Mouse (Mus musculus) right cerebral cortex, postnatal 14 days (tissue): ENCODE data around the gene Kcnmb4.

ENCODE experiments used
- DNase-seq: peaks from one replicate; pipeline ENCODE4 v3.0.0; 2022

The Kcnmb4 gene

DNA sequence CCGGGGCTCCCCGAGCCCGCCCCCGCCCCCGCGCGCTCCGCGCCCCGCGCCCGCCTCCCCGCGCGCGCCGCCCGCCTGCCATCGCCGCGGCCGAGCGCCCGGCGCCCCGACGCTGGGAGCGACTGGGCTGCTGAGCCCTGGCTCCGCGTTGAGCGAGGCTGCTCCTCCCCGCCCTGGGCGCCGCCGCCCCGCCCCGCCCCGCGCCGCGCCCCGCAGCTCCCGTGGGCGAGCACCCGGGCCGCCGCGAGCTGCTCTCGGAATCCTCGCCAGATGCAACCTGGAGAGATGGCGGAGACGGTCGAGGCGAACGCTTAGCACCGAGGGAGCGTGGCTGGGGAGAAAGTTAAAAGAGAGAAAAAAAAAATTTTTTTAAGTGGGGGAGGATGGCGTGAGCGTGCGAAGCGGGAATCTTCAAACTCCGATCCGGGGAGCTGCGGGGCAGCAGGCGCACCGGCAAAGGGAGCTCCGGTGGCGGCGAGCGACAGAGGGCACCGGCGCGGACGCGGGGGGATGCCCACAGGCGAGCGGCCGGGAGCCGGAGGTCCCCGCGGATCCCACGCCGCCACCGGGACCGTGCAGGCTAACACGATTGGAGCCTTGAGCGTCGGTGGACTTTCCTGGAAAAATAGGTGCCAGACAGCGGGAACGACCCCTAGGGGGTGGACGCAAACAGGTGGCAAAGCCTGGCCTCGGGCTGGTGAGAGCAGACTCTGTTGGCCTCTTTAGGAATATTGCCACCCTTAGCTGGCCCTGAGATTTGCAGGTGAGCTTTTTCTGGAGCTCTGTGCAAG lies at the start of gene Kcnmb4:
Gene Kcnmb4 (minus strand): TSS at position 120 of the 791 bp plus-strand sequence.
- DNase-seq: peak; percentile 60

GRCm38 (mm10) chr10:116519588-116519987 lies 45.9 kb upstream of the Kcnmb4 start:
- no peak for DNase-seq

- DNase-seq: no peak
Observed at GRCm38 (mm10) chr10:116515590-116515989, 41.9 kb upstream of the Kcnmb4 start.

DNA sequence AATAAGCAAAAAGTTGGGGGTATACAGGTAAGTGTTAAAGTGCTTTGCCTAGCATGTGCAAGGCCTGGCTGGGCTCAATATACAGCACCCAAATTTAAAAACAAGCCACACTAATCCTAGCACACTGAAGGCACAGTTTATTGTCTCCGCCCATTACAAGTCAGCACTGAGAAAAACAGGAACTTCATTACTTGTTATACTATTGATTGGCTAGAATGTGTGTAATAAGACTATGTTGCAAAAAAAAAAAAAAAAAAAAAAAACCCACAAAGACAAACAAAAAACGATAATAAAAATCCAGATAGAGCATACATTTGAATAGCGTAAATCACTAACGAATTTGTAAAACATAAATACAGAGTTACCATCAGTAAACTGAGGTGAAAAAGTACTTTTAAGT lies 41.5 kb upstream of the Kcnmb4 start:
- DNase-seq: no peak

DNA sequence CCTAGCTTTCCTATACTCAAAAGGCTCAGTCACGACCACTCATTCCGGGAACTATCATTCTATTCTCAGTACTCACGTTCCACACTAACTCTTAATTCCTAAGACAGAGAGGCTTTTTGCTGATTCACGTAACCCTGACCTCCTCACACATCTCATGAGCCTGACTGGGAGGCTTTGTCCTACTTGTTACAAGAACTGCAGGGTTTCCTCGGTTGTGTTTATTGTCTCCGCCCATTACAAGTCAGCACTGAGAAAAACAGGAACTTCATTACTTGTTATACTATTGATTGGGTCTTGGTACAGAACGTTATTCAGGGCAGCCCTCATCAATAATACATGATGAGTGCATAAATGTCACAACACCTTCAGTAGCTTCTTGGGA lies 39.6 kb upstream of the Kcnmb4 start:
- DNase-seq: no peak

DNA sequence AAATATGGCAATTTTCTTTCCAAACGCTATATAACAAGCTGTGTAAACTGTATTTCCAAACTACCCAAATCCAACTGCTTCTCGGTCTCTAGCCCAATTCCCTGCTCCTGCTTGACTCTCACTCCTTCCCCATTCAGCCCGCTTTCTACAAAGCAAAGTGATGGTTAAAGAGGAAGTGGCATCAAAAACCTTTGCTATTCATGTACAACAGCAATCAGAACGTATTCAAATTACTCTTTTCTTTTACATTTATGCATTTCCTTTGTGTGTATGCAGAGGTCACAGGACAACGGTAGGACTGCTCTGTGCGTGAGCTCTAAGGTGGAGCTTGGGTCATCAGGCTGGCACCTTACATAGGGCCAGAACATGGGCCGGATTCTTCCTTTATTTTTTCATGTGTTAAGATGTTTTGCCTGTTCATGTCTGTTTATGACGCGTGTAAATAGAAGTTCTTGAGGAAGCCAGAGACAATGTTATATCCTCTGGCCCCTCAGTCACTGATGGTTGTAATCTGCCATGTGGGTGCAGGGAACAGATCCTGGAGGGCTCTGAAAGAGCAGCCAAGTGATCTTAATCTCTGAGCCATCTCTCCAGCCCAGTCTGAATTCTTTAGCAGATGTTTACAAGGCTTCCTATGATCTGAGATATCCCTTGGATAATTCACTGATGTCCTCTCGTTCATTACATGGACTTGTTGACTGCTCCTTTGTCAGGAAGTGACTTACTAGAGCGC lies 39.0 kb upstream of the Kcnmb4 start:
- DNase-seq: no peak

GRCm38 (mm10) chr10:116505303-116506014 lies 31.8 kb upstream of the Kcnmb4 start:
- DNase-seq: no peak

DNA sequence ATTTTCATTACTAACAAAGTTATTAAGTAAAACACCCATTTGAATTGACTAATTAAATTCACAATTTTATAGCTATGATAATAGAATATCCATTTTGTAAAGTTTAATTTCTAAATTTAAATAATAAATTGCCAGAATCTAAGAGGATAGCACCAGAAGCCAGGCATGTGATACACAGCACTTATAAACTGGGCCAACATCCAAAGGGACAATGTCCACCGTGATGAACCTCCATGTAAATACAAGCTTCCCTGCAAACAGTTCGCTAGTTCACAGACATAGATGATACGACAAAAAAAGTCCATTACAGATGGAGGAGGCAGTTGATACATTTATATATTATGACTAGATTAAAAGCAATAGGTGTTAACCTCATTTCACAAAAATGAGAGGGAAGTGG lies 19.1 kb upstream of the Kcnmb4 start:
- DNase-seq: no peak

- DNase-seq: no peak
Observed at GRCm38 (mm10) chr10:116486895-116487747, 13.4 kb upstream of the Kcnmb4 start.

- DNase-seq: no peak
Observed at GRCm38 (mm10) chr10:116481917-116482316, 8.2 kb upstream of the Kcnmb4 start.

- DNase-seq: no peak
Observed at GRCm38 (mm10) chr10:116480988-116481387, 7.3 kb upstream of the Kcnmb4 start.

DNA sequence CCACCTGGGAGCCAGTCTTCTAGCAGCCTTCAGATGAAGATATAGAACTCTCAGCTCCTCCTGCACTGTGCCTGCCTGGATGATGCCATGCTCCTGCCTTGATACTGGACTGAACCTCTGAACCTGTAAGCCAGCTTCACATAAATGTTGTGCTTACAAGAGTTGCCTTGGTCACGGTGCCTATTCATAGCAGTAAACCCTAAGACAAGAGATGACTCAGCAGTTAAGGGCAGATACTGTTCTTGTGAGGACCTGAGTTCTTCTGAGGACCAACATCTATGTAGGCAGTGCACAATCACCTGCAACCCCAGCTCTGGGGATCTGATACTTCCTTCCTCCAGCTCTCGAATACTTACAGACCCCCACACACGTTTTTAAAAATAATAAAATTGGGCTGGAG lies 2.9 kb upstream of the Kcnmb4 start:
- no peak for DNase-seq

- DNase-seq: no peak
Observed at GRCm38 (mm10) chr10:116475725-116476124, 2.0 kb upstream of the Kcnmb4 start.

DNA sequence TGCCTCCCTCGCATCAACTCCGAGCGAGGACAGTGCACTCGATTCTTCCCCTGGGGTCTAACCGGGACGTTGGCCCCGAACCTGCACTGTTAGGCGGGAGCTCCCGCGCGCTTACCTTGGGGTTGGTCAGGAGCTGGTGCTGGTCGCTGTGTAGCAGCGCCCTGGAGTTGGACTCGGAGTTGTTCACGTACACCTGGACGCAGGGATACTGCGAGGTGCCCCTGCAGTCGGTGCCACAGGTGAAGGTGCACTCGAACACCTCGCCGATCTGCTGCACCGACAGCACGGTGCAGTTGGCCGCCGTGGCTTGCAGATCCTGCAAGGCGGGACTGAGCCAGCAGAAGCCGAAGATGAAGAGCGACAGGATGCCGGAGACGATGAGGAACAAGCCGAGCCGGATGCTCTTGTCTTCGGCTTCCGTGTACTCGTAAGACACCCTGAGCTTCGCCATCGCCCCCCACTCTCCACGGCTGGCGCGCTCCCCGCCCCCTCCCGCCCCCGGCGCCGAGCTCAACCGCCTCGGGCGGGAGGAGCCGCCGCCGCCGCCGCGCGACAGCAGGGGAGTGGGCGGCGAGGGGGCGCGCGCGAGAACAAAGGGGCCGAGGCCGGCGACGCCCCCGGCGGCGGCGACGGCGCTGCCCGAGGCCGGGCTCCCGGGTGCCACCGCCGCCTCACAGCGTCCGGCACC lies 463 bp downstream of the Kcnmb4 start:
- peak; percentile 50 for DNase-seq

GRCm38 (mm10) chr10:116472579-116472978 lies 1.1 kb downstream of the Kcnmb4 start:
- DNase-seq: no peak

DNA sequence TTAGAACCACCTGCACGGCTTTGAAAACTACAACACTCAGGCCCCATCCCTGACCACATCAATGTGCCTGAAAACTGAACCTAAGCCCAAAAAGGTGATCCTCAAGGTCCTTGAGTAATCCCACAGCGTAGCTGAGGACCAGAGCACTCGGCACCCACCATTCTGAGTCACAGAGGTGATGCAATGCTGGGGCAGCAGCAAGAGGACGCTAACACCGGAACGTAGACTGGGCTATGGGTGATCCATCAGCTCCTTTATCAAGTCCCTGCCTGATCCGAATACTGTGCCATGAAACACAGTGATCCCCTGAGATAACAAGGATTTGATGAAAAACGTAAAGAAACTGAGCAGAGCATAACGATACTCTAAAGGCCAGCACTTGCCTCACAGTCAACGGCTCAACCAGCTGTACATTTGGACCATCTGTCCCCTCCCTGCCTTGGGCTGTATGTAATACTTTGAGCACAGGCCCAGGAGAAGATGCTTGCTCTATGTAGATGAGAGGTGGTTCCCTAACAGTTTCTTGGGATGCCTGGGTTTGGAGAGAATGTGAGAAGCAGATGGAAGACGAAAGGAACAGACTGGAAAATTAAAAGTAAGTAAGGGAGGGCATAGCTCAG lies 3.3 kb downstream of the Kcnmb4 start:
- no peak for DNase-seq

- DNase-seq: no peak
Observed at GRCm38 (mm10) chr10:116468094-116468493, 5.6 kb downstream of the Kcnmb4 start.

DNA sequence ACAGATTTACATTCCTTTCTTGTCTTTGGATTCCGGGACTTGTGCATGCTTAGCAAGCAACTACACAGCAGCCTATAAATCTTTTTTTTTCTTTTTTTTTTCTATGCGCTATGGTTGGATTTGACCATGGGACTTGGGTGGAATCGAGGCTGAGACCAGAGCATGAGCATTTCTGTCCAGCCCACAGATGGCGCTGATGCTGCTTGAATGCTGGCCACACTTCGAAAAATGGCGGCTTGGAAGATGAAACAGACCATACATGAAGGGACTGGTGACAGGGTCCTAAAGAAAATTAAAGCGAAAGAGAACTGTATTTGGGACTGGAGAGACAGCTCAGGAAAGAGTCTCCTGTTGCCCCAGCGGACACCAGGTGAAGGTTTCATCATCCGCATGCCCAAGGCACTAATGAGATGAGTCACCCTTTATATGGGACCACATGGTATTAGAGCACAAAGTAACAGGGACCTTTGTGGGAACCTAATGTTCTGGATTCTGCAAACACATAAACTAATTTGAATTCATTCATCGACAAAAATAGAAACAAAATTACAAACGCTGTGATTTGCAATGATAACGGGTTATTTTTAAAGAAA lies 9.8 kb downstream of the Kcnmb4 start:
- no peak for DNase-seq

- DNase-seq: no peak
Observed at GRCm38 (mm10) chr10:116461443-116461842, 12.2 kb downstream of the Kcnmb4 start.

GRCm38 (mm10) chr10:116458786-116459185 lies 14.9 kb downstream of the Kcnmb4 start:
- no peak for DNase-seq

DNA sequence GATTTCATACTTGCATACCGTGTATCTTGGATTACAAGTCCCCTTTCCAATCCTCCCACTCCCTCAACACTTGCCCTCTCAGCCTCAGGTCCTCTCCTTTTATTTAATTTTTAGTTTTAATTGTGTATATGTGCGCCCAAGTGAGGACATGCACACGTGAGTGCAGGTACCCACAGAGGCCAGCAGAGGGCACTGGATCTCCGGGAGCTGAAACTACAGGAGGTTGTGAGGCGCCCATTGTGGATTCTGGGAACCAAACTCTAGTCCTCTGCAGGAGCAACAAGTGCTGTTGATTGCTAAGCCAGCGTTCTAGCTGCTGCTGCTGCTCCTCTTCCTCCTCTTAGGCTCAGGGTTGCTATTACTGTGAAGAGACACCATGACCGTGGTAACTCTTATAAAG lies 20.9 kb downstream of the Kcnmb4 start:
- no peak for DNase-seq
